Mouse (Mus musculus) liver, embryonic 12.5 days (tissue): ENCODE data around the gene Napa. TPM values are rescaled to one million over a fixed set of nuclear protein-coding genes. Genes with fewer than 3 reads are reported as not detected.
A peak's percentile ranks its signal among the peaks of the same experiment; 100 is the strongest.

Experiments
- ATAC-seq: fragments of 200-750 bp; cut with Nextera tagmentation; 2 replicates; pipeline ENCODE4 v1.8.0; 2017; ENCODE audit warnings: moderate number of reproducible peaks, mild to moderate bottlenecking, moderate library complexity
- H3K27ac ChIP-seq: fragments of 300-500 bp; sonication (generic); 2 replicates; pipeline ENCODE4 v1.5.1; 2016; ENCODE audit warnings: mild to moderate bottlenecking
- H3K27me3 ChIP-seq: fragments of 300-500 bp; sonication (generic); replicated peaks from 2 replicates; pipeline ENCODE4 v1.6.1; 2016; ENCODE audit warnings: mild to moderate bottlenecking, moderate library complexity
- H3K36me3 ChIP-seq: fragments of 300-500 bp; sonication (generic); 2 replicates; pipeline ENCODE4 v1.6.1; 2016; ENCODE audit warnings: mild to moderate bottlenecking, moderate library complexity
- H3K4me1 ChIP-seq: fragments of 300-500 bp; sonication (generic); 2 replicates; pipeline ENCODE4 v1.6.1; 2016
- H3K4me2 ChIP-seq: fragments of 300-500 bp; sonication (generic); 2 replicates; pipeline ENCODE4 v1.6.1; 2016; ENCODE audit warnings: mild to moderate bottlenecking, moderate library complexity
- H3K4me3 ChIP-seq: fragments of 300-500 bp; sonication (generic); 2 replicates; pipeline ENCODE4 v1.5.1; 2016; ENCODE audit warnings: mild to moderate bottlenecking, moderate library complexity
- H3K9ac ChIP-seq: fragments of 300-500 bp; sonication (generic); 2 replicates; pipeline ENCODE4 v1.6.1; 2016; ENCODE audit warnings: mild to moderate bottlenecking, moderate library complexity
- H3K9me3 ChIP-seq: fragments of 300-500 bp; sonication (generic); replicated peaks from 2 replicates; pipeline ENCODE4 v1.6.1; 2016; ENCODE audit warnings: mild to moderate bottlenecking, moderate library complexity
- WGBS: fragments of 180-500 bp; shearing (Covaris S2); methylation state at CpG from one replicate; pipeline ENCODE4 v1.1.7; 2016; ENCODE audit not compliant: insufficient replicate concordance; 5-methylcytosine and 5-hydroxymethylcytosine counted together
- polyA plus RNA-seq: library from polyadenylated mRNA; unstranded; fragments of >200 nt; fragmentation: Nextera tagmentation; extraction: Ambion mirVana; gene quantifications from 2 replicates; pipeline ENCODE4 v1.2.1, GENCODE M21; 2016

The Napa gene
- polyA plus RNA-seq, 1 experiment from 2014 or later = 165 TPM

DNA sequence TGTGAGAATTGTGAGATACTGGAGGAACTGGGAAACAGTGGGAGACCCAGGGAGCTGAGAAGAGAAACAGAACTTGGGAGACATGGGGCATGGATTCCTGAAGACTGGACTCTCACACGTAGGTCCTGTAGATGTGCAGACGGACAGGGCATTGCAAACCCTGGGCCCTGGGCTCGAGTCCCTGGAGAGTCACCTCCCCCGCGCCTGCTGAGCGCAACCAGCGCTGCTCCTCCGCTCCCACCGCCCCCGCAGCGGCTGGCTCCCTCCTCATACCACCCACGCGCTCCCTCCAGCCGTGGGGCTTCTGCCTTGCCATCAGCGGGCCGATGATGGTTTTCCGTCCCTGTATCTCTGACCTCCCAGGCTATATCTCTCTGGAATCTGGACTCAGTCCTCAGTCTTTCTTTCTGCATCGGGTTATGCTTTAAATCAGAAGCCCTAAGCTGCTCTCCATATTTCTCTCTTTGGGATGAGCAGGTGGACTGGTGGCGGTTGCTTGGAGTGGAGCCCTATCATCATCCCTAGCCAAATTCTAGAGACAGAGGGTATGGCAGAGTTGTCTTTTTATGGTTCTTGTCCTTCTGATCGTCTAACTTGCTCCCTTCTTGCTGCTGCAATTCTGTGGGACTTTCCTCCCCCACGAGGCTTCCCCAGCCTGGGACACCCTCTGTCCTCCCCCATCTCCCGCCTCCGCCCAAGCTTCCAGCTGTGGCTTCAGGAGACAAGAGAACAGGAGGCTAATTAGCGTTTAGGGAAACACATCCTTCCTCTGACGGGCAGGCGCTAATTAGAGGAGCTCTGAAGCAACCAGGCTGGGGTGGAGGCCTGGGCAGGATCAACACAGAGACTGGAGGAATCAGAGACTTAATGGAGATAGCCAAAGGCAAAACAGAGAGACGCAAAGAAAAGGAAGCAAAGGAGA is 48.5 kb downstream of the Napa start:
- WGBS = 20% methylated on average over 27 of the region's 27 CpGs
- peaks cover 45% of the 10 kb centered on the region for H3K27me3 ChIP-seq
- no peaks in the 10 kb centered on the region for H3K4me1 ChIP-seq
- ATAC-seq = no peak
- H3K36me3 ChIP-seq = no peaks in the 10 kb centered on the region
- H3K4me2 ChIP-seq = no peak overlapping the region
- H3K4me3 ChIP-seq = no peak overlapping the region
- H3K9ac ChIP-seq = no peak overlapping the region
- no peaks in the 10 kb centered on the region for H3K9me3 ChIP-seq
- no peak overlapping the region for H3K27ac ChIP-seq

DNA sequence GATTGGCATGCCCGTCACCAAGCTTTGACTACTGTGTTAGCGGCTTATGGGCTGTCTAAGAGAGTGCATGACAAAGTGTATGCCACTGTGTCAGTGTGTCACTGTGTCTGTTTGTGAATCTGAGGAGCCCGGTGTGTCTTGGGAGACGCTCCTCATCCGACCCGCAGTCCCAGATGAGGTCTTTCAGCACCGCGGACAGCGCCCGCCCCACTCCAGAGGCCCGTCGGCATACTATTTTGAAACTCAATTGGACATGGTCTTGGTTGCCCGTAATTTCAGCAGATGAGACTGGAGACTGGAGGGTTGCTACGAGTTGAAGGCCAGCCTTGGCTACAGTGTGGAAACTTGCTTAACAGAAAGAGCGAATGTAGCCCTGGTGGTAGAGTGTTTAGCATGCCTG is 49.4 kb downstream of the Napa start:
- H3K36me3 ChIP-seq = no peaks in the 10 kb centered on the region
- H3K4me1 ChIP-seq = no peaks in the 10 kb centered on the region
- no peak overlapping the region for H3K27ac ChIP-seq
- H3K4me3 ChIP-seq = no peak overlapping the region
- no peak overlapping the region for H3K4me2 ChIP-seq
- peaks cover 45% of the 10 kb centered on the region for H3K27me3 ChIP-seq
- ATAC-seq = no peak
- 14% methylated on average over 15 of the region's 15 CpGs for WGBS
- H3K9me3 ChIP-seq = no peaks in the 10 kb centered on the region
- H3K9ac ChIP-seq = no peak overlapping the region

DNA sequence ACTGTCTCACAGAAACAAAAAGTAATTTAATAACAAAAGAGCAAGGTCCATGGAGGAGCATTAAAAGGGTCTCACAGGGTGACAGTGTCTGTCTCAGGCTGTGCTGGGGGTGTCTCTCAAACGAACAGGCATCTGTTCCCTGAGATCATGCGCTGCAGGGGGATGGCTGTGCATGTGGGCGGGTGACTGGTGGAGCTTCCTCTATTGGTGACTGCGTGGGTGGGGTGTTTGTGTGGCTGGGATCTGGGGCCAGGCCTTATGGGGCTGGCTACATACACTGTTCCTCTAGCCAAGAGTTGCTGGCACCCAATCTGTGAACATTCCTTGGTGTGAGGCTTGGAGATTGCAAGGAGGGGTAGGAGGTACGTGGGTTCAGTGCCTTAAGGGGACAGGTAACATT is 51.0 kb downstream of the Napa start:
- WGBS = 34% methylated on average over 5 of the region's 5 CpGs
- no peak overlapping the region for H3K4me3 ChIP-seq

DNA sequence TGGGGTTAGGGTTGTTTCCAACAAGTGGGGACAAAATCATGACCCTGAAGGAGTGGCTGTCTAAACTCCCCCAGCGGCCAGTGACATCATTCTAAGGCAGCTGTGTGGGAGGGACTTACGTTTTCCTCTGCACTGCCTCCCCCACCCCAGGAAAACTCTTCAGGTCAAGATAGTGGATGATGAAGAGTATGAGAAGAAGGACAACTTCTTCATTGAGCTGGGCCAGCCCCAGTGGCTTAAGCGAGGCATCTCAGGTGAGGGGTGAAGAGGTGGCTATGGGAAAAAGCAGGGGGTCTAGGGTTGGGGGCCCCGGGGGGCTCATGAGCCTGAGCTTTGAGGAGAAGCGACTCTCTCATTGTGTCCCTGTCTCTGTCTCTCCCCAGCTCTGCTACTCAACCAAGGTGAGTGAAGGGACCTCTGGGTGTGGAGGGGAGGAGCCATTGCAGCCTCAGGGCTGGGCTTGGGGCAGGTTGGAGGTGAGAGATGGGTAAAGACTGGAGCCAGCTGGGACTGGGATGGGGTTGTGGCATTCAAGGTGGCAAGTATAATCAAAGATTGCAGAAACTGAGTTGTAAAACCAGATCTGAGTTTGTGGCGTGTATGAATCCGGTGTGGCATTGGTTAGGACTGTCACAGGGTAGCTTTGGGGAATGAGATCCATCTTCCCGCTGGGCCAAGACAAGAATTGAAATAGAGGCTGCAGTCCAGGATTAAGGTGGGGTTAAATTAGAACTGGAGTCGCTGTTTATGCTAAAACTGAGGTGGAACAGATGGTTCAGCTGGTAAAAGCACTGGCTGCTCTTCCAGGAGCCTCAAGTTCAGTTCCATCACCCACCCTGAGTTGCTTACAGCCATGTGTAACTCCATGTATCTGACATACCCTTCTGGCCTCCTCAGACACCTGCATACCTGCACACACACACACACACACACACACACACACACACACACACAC is 52.2 kb downstream of the Napa start:
- peaks cover 35% of the 10 kb centered on the region for H3K27me3 ChIP-seq

More for the DNA sequence above, 51.0 kb downstream of the Napa start:
- no peaks in the 10 kb centered on the region for H3K36me3 ChIP-seq
- no peak overlapping the region for H3K27ac ChIP-seq
- no peaks in the 10 kb centered on the region for H3K4me1 ChIP-seq
- peaks cover 45% of the 10 kb centered on the region for H3K27me3 ChIP-seq
- no peak for ATAC-seq
- no peak overlapping the region for H3K4me2 ChIP-seq
- no peaks in the 10 kb centered on the region for H3K9me3 ChIP-seq
- no peak overlapping the region for H3K9ac ChIP-seq

DNA sequence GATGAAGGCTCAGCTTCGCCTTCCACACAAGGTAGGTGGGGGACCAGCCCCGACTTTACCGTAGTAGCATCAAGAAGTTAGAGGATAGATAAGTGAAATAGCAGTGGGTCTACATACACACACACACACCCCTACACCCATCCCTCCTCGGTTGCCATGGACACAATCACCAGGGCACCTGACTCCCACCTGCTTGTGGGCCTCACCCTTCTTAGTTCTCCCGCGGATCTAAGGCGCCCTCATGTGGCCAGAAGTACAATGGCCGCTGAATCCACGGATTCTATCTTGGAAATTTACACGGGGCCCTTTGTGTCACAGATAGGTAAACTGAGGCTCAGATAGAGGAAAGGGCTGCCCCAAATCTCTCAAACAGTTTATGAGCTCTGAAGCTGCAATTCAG is 55.3 kb downstream of the Napa start:
- Histone ChIP-seq H3K27ac (no peak overlapping the region), H3K36me3 (no peaks in the 10 kb centered on the region), H3K4me2 (no peak overlapping the region), H3K27me3 (peaks cover 22% of the 10 kb centered on the region), H3K9me3 (no peaks in the 10 kb centered on the region), H3K4me1 (no peaks in the 10 kb centered on the region), H3K4me3 (no peak overlapping the region), H3K9ac (no peak overlapping the region)
- ATAC-seq = peak; percentile 55; the same call in 1 of the 2 replicates
- WGBS = 19% methylated on average over 10 of the region's 10 CpGs

More for the DNA sequence above, 52.2 kb downstream of the Napa start:
- H3K36me3 ChIP-seq = no peaks in the 10 kb centered on the region
- H3K9me3 ChIP-seq = no peaks in the 10 kb centered on the region
- H3K4me2 ChIP-seq = no peak overlapping the region
- H3K27ac ChIP-seq = no peak overlapping the region
- H3K9ac ChIP-seq = no peak overlapping the region
- H3K4me3 ChIP-seq = no peak overlapping the region
- H3K4me1 ChIP-seq = no peaks in the 10 kb centered on the region
- ATAC-seq = no peak
- 46% methylated on average over 9 of the region's 9 CpGs for WGBS

DNA sequence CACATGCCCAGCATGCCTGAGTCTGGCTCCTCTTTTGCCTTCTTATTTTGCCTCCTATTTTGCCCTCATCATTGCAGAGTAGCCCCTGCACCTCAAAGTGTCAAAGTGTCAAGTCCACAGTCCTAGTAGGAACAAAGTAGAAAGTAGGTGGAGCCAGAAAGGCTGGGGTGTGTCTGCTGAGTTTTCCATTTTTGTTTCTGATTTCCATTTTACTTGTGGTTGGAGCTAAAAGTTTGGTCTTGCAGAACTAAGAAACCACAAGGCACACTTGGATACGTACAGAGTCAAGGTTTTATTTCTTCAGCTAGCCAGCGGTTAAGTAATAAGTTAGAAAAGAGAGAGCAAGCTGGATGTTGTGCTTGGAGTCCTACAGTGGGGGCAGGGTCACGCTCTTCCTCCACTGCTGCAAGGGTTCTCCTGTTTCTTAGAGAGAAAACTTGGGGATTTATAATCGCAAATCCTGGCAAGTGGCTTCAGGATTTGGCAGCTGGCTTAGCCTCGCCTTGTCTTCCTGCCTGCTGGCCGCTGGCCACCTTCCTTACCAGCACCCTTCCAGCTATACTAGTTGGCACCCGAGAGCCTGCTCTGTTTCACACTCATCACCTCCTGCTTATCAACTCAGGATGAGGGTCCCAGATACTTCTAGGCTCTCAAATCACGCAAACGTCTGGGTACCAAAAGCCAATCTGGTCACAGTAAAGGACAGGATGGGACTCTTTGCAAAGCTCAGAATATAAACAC is 57.0 kb downstream of the Napa start:
- H3K4me3 ChIP-seq = no peak overlapping the region
- no peak overlapping the region for H3K4me2 ChIP-seq
- no peak overlapping the region for H3K27ac ChIP-seq
- H3K9me3 ChIP-seq = no peaks in the 10 kb centered on the region
- no peaks in the 10 kb centered on the region for H3K4me1 ChIP-seq
- no peak overlapping the region for H3K9ac ChIP-seq
- WGBS = 48% methylated on average over 9 of the region's 9 CpGs
- no peak for ATAC-seq
- peaks cover 37% of the 10 kb centered on the region for H3K27me3 ChIP-seq
- no peaks in the 10 kb centered on the region for H3K36me3 ChIP-seq

DNA sequence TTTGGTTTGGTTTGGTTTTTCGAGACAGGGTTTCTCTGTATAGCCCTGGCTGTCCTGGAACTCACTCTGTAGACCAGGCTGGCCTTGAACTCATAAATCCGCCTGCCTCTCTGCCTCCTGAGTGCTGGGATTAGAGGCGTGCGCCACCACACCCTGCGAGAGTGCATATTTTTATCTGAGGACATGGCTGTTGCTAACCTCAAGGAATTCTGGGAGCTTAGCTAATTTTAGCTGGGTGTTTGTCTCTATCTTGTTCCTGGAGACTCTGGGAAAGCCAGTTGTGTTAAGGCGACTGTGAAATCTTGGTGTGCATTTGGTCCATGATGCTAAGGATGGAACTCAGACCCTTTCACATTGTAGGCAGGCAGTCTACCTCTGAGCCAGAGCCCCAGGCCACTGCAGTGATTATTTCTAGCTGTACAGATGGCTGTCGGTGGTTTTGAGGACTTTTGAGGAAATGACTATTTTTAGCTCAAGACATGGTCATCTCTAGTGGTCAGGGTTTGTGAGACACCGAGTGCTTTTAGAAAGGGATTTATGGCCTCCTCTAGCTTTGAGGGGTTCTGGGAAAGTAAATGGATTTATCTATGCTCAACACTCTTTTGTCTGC is 58.0 kb downstream of the Napa start:
- H3K27me3 ChIP-seq = peaks cover 40% of the 10 kb centered on the region
- no peak overlapping the region for H3K9ac ChIP-seq
- H3K9me3 ChIP-seq = no peaks in the 10 kb centered on the region; the same call in 1 of the 2 replicates
- H3K4me3 ChIP-seq = no peak overlapping the region
- H3K4me1 ChIP-seq = no peaks in the 10 kb centered on the region
- ATAC-seq = no peak
- no peaks in the 10 kb centered on the region for H3K36me3 ChIP-seq
- no peak overlapping the region for H3K4me2 ChIP-seq
- H3K27ac ChIP-seq = no peak overlapping the region
- WGBS = 38% methylated on average over 8 of the region's 8 CpGs

DNA sequence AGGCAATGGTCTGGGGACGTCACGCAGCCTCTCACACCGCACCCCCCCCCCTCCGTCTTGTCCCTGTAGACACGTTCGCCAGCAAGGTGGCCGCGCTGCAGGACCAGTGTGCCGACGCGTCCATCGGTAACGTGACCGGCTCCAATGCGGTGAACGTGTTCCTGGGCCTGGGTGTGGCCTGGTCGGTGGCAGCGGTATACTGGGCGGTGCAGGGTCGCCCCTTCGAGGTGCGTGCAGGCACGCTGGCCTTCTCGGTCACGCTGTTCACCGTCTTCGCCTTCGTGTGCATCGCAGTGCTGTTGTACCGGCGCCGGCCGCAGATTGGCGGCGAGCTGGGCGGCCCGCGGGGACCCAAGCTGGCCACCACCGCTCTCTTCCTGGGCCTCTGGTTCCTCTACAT is 60.5 kb downstream of the Napa start:
- Histone ChIP-seq H3K9ac (no peak overlapping the region), H3K27me3 (peaks cover 48% of the 10 kb centered on the region), H3K9me3 (no peaks in the 10 kb centered on the region; the same call in 1 of the 2 replicates), H3K27ac (no peak overlapping the region), H3K4me2 (peak overlapping the region; percentile 8; the same call in 1 of the 2 replicates), H3K4me3 (no peak overlapping the region), H3K36me3 (no peaks in the 10 kb centered on the region), H3K4me1 (no peaks in the 10 kb centered on the region)
- 8% methylated on average over 39 of the region's 39 CpGs for WGBS
- no peak for ATAC-seq

DNA sequence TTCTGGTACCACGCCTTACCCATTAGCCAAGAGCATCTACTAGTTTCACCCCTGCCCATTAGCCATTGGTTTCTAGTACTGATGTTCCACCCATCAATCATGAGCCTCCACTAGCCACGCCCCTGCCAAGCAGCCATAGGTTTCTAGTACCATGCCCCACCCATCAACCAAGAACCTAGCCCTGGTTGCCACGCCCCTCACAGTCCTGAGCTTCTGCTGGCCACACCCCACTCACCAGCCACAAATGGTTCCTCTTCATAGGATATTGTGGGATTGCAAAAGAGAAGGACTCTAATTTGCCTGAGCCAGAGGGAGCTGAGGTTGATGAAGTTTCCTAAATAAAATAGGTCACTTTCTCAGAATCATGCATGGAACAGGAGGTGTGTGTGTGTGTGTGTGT is 62.4 kb downstream of the Napa start:
- no peak overlapping the region for H3K27ac ChIP-seq
- H3K4me2 ChIP-seq = no peak overlapping the region
- 51% methylated on average over 3 of the region's 3 CpGs for WGBS
- peak; percentile 40; the same call in 1 of the 2 replicates for ATAC-seq
- no peaks in the 10 kb centered on the region for H3K36me3 ChIP-seq
- H3K4me1 ChIP-seq = no peaks in the 10 kb centered on the region
- H3K9me3 ChIP-seq = no peaks in the 10 kb centered on the region; the same call in 1 of the 2 replicates
- H3K27me3 ChIP-seq = peaks cover 53% of the 10 kb centered on the region
- no peak overlapping the region for H3K9ac ChIP-seq
- no peak overlapping the region for H3K4me3 ChIP-seq

DNA sequence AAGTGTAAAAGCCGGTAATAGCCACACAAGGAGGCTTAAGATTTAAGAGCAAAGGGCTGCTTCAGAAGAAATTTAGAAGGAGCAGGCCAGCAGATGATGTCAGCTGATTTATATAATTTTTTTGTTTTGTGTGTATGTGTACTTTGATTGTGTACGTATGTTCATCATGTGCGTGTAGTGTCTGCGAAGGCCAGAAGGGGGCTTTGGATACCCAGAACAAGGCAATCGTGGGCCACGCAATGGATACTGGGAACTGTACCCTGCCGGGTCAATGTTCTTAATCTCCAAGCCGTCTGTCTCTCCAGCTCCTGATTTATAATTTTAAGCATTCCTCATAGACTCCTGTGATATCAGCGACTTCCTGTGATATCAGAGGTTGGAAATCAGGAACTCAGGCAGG is 63.0 kb downstream of the Napa start:
- no peaks in the 10 kb centered on the region for H3K36me3 ChIP-seq

DNA sequence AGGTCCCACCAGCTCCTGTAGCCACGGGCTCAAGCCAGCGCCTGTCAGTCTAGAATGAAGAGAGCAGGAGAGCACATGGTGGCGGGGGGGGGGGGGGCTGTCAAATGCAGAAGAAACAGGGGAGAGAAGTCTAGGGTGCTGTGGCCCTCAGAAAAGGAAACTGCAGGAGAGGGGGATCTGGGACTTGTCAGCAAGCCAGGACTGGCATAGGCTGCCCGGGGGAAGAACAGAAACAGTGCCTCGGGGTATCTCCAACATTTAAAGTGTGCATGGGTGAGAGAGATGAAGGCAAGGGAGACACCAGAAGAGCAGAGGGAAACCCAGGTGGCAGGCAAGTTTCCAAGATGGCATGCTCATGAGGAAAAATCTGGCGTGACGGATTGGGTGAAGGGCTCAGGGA is 63.8 kb downstream of the Napa start:
- no peaks in the 10 kb centered on the region for H3K36me3 ChIP-seq
- no peaks in the 10 kb centered on the region; the same call in 1 of the 2 replicates for H3K9me3 ChIP-seq
- 60% methylated on average over 7 of the region's 7 CpGs for WGBS
- no peak overlapping the region for H3K9ac ChIP-seq
- H3K4me2 ChIP-seq = no peak overlapping the region
- H3K27me3 ChIP-seq = peaks cover 50% of the 10 kb centered on the region
- no peak overlapping the region for H3K4me3 ChIP-seq
- ATAC-seq = no peak
- no peaks in the 10 kb centered on the region for H3K4me1 ChIP-seq
- no peak overlapping the region for H3K27ac ChIP-seq

More for the DNA sequence above, 63.0 kb downstream of the Napa start:
- Histone ChIP-seq H3K9ac (no peak overlapping the region), H3K4me2 (no peak overlapping the region), H3K9me3 (no peaks in the 10 kb centered on the region; the same call in 1 of the 2 replicates), H3K27ac (no peak overlapping the region), H3K27me3 (peaks cover 53% of the 10 kb centered on the region), H3K4me3 (no peak overlapping the region), H3K4me1 (no peaks in the 10 kb centered on the region)
- ATAC-seq = no peak
- 84% methylated on average over 9 of the region's 9 CpGs for WGBS
